Mouse (Mus musculus): ENCODE data around the gene Rpl37a. TPM values are rescaled to one million over a fixed set of nuclear protein-coding genes. Genes with fewer than 3 reads are reported as not detected.

The Rpl37a gene
- polyA plus RNA-seq, 1 experiment from 2014 or later = 749 TPM

- Histone ChIP-seq H3K9ac (ENCODE audit: low read depth, low read length) (no peak overlapping the region), H3K4me1 (ENCODE audit: control insufficient read depth, low read depth, low read length) (no peaks in the 10 kb centered on the region), H3K4me3 (ENCODE audit: low read depth, low read length) (no peak overlapping the region), H3K9me3 (replicated peaks; ENCODE audit: control insufficient read depth, low read length) (no peaks in the 10 kb centered on the region), H3K4me2 (ENCODE audit: low read depth, low read length) (no peak overlapping the region), H3K27me3 (ENCODE audit: control insufficient read depth, insufficient read depth, low read depth, low read length) (no peaks in the 10 kb centered on the region), H3K27ac (ENCODE audit: low read length) (no peak overlapping the region), H3K36me3 (ENCODE audit: control insufficient read depth, insufficient read depth) (no peaks in the 10 kb centered on the region)
- ATAC-seq (ENCODE audit: low read depth) = no peak
- WGBS (ENCODE audit: insufficient replicate concordance) = 60% methylated on average over 4 of the region's 4 CpGs
These were observed 17.7 kb downstream of the Rpl37a start for GRCm38 (mm10) chr1:72728781-72729180.

- H3K4me1 ChIP-seq (ENCODE audit: control insufficient read depth, low read depth, low read length) = no peaks in the 10 kb centered on the region
- no peak overlapping the region for H3K27ac ChIP-seq (ENCODE audit: low read length)
- H3K9me3 ChIP-seq (replicated peaks; ENCODE audit: control insufficient read depth, low read length) = no peaks in the 10 kb centered on the region
- 71% methylated on average over 10 of the region's 10 CpGs for WGBS (ENCODE audit: insufficient replicate concordance)
- no peaks in the 10 kb centered on the region for H3K36me3 ChIP-seq (ENCODE audit: control insufficient read depth, insufficient read depth)
- H3K27me3 ChIP-seq (ENCODE audit: control insufficient read depth, insufficient read depth, low read depth, low read length) = no peaks in the 10 kb centered on the region
- H3K4me3 ChIP-seq (ENCODE audit: low read depth, low read length) = no peak overlapping the region
- H3K9ac ChIP-seq (ENCODE audit: low read depth, low read length) = no peak overlapping the region
- H3K4me2 ChIP-seq (ENCODE audit: low read depth, low read length) = no peak overlapping the region
- ATAC-seq (ENCODE audit: low read depth) = no peak
These were observed 19.0 kb downstream of the Rpl37a start for GRCm38 (mm10) chr1:72730126-72730525.

GRCm38 (mm10) chr1:72733191-72733691, 22.2 kb downstream of the Rpl37a start:
- no peak overlapping the region for H3K27ac ChIP-seq (ENCODE audit: low read length)
- H3K36me3 ChIP-seq (ENCODE audit: control insufficient read depth, insufficient read depth) = no peaks in the 10 kb centered on the region
- H3K4me2 ChIP-seq (ENCODE audit: low read depth, low read length) = no peak overlapping the region
- 75% methylated on average over 9 of the region's 9 CpGs for WGBS (ENCODE audit: insufficient replicate concordance)
- H3K9me3 ChIP-seq (replicated peaks; ENCODE audit: control insufficient read depth, low read length) = no peaks in the 10 kb centered on the region
- H3K4me1 ChIP-seq (ENCODE audit: control insufficient read depth, low read depth, low read length) = no peaks in the 10 kb centered on the region
- H3K9ac ChIP-seq (ENCODE audit: low read depth, low read length) = no peak overlapping the region
- H3K4me3 ChIP-seq (ENCODE audit: low read depth, low read length) = no peak overlapping the region
- ATAC-seq (ENCODE audit: low read depth) = no peak
- no peaks in the 10 kb centered on the region for H3K27me3 ChIP-seq (ENCODE audit: control insufficient read depth, insufficient read depth, low read depth, low read length)

GRCm38 (mm10) chr1:72736397-72737125, 25.5 kb downstream of the Rpl37a start:
- Histone ChIP-seq H3K27ac (ENCODE audit: low read length) (no peak overlapping the region), H3K4me3 (ENCODE audit: low read depth, low read length) (no peak overlapping the region), H3K9me3 (replicated peaks; ENCODE audit: control insufficient read depth, low read length) (no peaks in the 10 kb centered on the region), H3K36me3 (ENCODE audit: control insufficient read depth, insufficient read depth) (no peaks in the 10 kb centered on the region), H3K9ac (ENCODE audit: low read depth, low read length) (no peak overlapping the region), H3K4me2 (ENCODE audit: low read depth, low read length) (no peak overlapping the region), H3K4me1 (ENCODE audit: control insufficient read depth, low read depth, low read length) (no peaks in the 10 kb centered on the region), H3K27me3 (ENCODE audit: control insufficient read depth, insufficient read depth, low read depth, low read length) (no peaks in the 10 kb centered on the region)
- WGBS (ENCODE audit: insufficient replicate concordance) = 40% methylated on average over 13 of the region's 13 CpGs
- ATAC-seq (ENCODE audit: low read depth) = no peak

GRCm38 (mm10) chr1:72738946-72739680, 28.0 kb downstream of the Rpl37a start:
- no peaks in the 10 kb centered on the region for H3K9me3 ChIP-seq (replicated peaks; ENCODE audit: control insufficient read depth, low read length)
- no peak overlapping the region for H3K27ac ChIP-seq (ENCODE audit: low read length)
- H3K27me3 ChIP-seq (ENCODE audit: control insufficient read depth, insufficient read depth, low read depth, low read length) = no peaks in the 10 kb centered on the region
- no peak overlapping the region for H3K4me2 ChIP-seq (ENCODE audit: low read depth, low read length)
- H3K4me3 ChIP-seq (ENCODE audit: low read depth, low read length) = no peak overlapping the region
- ATAC-seq (ENCODE audit: low read depth) = no peak
- H3K36me3 ChIP-seq (ENCODE audit: control insufficient read depth, insufficient read depth) = no peaks in the 10 kb centered on the region
- no peak overlapping the region for H3K9ac ChIP-seq (ENCODE audit: low read depth, low read length)
- H3K4me1 ChIP-seq (ENCODE audit: control insufficient read depth, low read depth, low read length) = no peaks in the 10 kb centered on the region
- 68% methylated on average over 15 of the region's 15 CpGs for WGBS (ENCODE audit: insufficient replicate concordance)

- Histone ChIP-seq H3K9me3 (replicated peaks; ENCODE audit: control insufficient read depth, low read length) (no peaks in the 10 kb centered on the region), H3K36me3 (ENCODE audit: control insufficient read depth, insufficient read depth) (no peaks in the 10 kb centered on the region), H3K4me2 (ENCODE audit: low read depth, low read length) (no peak overlapping the region), H3K4me3 (ENCODE audit: low read depth, low read length) (no peak overlapping the region), H3K27me3 (ENCODE audit: control insufficient read depth, insufficient read depth, low read depth, low read length) (no peaks in the 10 kb centered on the region), H3K4me1 (ENCODE audit: control insufficient read depth, low read depth, low read length) (no peaks in the 10 kb centered on the region), H3K9ac (ENCODE audit: low read depth, low read length) (no peak overlapping the region), H3K27ac (ENCODE audit: low read length) (no peak overlapping the region)
- ATAC-seq (ENCODE audit: low read depth) = no peak
- WGBS (ENCODE audit: insufficient replicate concordance) = 69% methylated on average over 10 of the region's 10 CpGs
These were observed 28.6 kb downstream of the Rpl37a start for GRCm38 (mm10) chr1:72739681-72740063.

GRCm38 (mm10) chr1:72741406-72741805, 30.3 kb downstream of the Rpl37a start:
- no peaks in the 10 kb centered on the region for H3K9me3 ChIP-seq (replicated peaks; ENCODE audit: control insufficient read depth, low read length)
- H3K4me3 ChIP-seq (ENCODE audit: low read depth, low read length) = no peak overlapping the region
- 60% methylated on average over 5 of the region's 5 CpGs for WGBS (ENCODE audit: insufficient replicate concordance)
- no peaks in the 10 kb centered on the region for H3K4me1 ChIP-seq (ENCODE audit: control insufficient read depth, low read depth, low read length)
- no peak overlapping the region for H3K27ac ChIP-seq (ENCODE audit: low read length)
- no peaks in the 10 kb centered on the region for H3K36me3 ChIP-seq (ENCODE audit: control insufficient read depth, insufficient read depth)
- H3K27me3 ChIP-seq (ENCODE audit: control insufficient read depth, insufficient read depth, low read depth, low read length) = no peaks in the 10 kb centered on the region
- no peak overlapping the region for H3K9ac ChIP-seq (ENCODE audit: low read depth, low read length)
- no peak overlapping the region for H3K4me2 ChIP-seq (ENCODE audit: low read depth, low read length)
- no peak for ATAC-seq (ENCODE audit: low read depth)

GRCm38 (mm10) chr1:72744816-72745506, 33.9 kb downstream of the Rpl37a start:
- Histone ChIP-seq H3K9me3 (replicated peaks; ENCODE audit: control insufficient read depth, low read length) (no peaks in the 10 kb centered on the region), H3K4me2 (ENCODE audit: low read depth, low read length) (no peak overlapping the region), H3K27ac (ENCODE audit: low read length) (no peak overlapping the region), H3K4me3 (ENCODE audit: low read depth, low read length) (no peak overlapping the region), H3K4me1 (ENCODE audit: control insufficient read depth, low read depth, low read length) (no peaks in the 10 kb centered on the region), H3K9ac (ENCODE audit: low read depth, low read length) (no peak overlapping the region), H3K36me3 (ENCODE audit: control insufficient read depth, insufficient read depth) (no peaks in the 10 kb centered on the region), H3K27me3 (ENCODE audit: control insufficient read depth, insufficient read depth, low read depth, low read length) (no peaks in the 10 kb centered on the region)
- no peak for ATAC-seq (ENCODE audit: low read depth)
- 61% methylated on average over 8 of the region's 8 CpGs for WGBS (ENCODE audit: insufficient replicate concordance)

- no peak overlapping the region for H3K27ac ChIP-seq (ENCODE audit: low read length)
- no peaks in the 10 kb centered on the region for H3K9me3 ChIP-seq (replicated peaks; ENCODE audit: control insufficient read depth, low read length)
- no peak for ATAC-seq (ENCODE audit: low read depth)
- no peak overlapping the region for H3K4me3 ChIP-seq (ENCODE audit: low read depth, low read length)
- no peaks in the 10 kb centered on the region for H3K27me3 ChIP-seq (ENCODE audit: control insufficient read depth, insufficient read depth, low read depth, low read length)
- H3K4me1 ChIP-seq (ENCODE audit: control insufficient read depth, low read depth, low read length) = no peaks in the 10 kb centered on the region
- no peak overlapping the region for H3K4me2 ChIP-seq (ENCODE audit: low read depth, low read length)
- H3K9ac ChIP-seq (ENCODE audit: low read depth, low read length) = no peak overlapping the region
- WGBS (ENCODE audit: insufficient replicate concordance) = 51% methylated on average over 7 of the region's 7 CpGs
- H3K36me3 ChIP-seq (ENCODE audit: control insufficient read depth, insufficient read depth) = no peaks in the 10 kb centered on the region
These were observed 35.3 kb downstream of the Rpl37a start for GRCm38 (mm10) chr1:72746382-72746781.

Measured in liver, embryonic 16.5 days (tissue).